Mouse (Mus musculus): ENCODE measurements at regions not wholly inside any gene's neighbourhood (a gene's known extent, or its start where the extent isn't known, plus 50 kb on each side); places are given as distances from the start of the nearest gene placed in this dataset.

DNA sequence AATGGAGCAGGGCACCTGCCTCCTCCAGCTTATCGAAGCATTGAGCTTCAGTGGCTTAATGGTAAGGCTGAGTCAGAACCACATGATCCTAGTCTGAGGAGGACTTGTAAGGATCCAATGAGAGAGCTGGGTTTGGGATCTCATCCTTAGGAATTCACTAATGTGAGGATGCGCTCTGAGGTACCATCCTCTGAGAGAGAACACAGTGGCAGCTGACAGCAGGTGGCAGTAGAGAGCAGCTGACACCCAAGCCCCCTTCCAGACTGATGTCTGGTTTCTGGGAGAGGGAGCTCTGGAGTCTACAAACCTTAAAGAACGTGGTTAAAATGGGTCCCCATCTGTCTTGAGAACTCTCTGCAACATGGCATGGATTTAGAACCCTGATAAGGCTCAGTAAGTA is 137.8 kb downstream of the B3glct start:
- DNase-seq (ENCODE audit: low spot score) (peak; percentile 40), ATAC-seq (ENCODE audit: low FRiP score, low TSS enrichment) (no peak)
- TF ChIP-seq EP300 (optimal IDR thresholded peaks at IDR 0.05) (no peak), CTCF (IDR thresholded peaks at IDR 0.05; ENCODE audit: low read depth) (peak; percentile 85)
- 28% methylated on average over 3 of the region's 3 CpGs for WGBS
- Histone ChIP-seq H3K9ac (ENCODE audit: low read length) (no peak overlapping the region), H3K4me3 (ENCODE audit: low read depth, low read length) (no peak overlapping the region), H3K9me3 (ENCODE audit: control insufficient read depth, low read length) (no peaks in the 10 kb centered on the region), H3K36me3 (ENCODE audit: control insufficient read depth, insufficient read depth, low read length) (no peaks in the 10 kb centered on the region), H3K27me3 (ENCODE audit: control insufficient read depth, insufficient read depth, low read length) (no peaks in the 10 kb centered on the region), H3K27ac (replicated peaks) (no peak overlapping the region), H3K4me1 (replicated peaks; ENCODE audit: control insufficient read depth, insufficient read depth) (no peaks in the 10 kb centered on the region), H3K4me2 (replicated peaks; ENCODE audit: low read depth) (no peak overlapping the region)

DNA sequence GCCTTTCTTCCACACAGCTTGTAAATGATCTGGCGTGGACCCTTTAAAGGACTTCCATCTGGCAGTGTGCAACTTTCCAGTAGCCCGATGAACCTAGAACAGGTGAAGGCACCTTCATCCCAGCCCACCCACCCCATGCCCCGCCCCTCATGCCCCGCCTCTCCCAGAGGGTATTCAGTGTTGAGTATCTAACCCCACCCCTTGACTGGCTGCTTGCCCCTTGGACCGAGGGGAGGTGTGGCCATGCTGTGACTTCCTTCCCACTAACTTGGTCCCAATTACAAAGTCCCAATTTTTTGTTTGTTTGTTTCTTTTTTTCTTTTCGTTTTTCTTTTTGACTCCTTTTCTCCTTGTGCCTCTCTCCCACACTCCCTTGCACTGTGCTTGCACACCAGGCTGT is 140.8 kb downstream of the B3glct start:
- no peak overlapping the region for H3K4me2 ChIP-seq (replicated peaks; ENCODE audit: low read depth)
- no peak for DNase-seq (ENCODE audit: low spot score)
- no peak overlapping the region for H3K9ac ChIP-seq (ENCODE audit: low read length)
- H3K27me3 ChIP-seq (ENCODE audit: control insufficient read depth, insufficient read depth, low read length): no peaks in the 10 kb centered on the region
- ATAC-seq (ENCODE audit: low FRiP score, low TSS enrichment): no peak
- TF ChIP-seq CTCF (IDR thresholded peaks at IDR 0.05; ENCODE audit: low read depth) (no peak), EP300 (optimal IDR thresholded peaks at IDR 0.05) (no peak)
- no peaks in the 10 kb centered on the region for H3K4me1 ChIP-seq (replicated peaks; ENCODE audit: control insufficient read depth, insufficient read depth)
- no peak overlapping the region for H3K4me3 ChIP-seq (ENCODE audit: low read depth, low read length)
- no peak overlapping the region for H3K27ac ChIP-seq (replicated peaks)
- 45% methylated on average over 6 of the region's 6 CpGs for WGBS
- H3K9me3 ChIP-seq (ENCODE audit: control insufficient read depth, low read length): no peaks in the 10 kb centered on the region
- no peaks in the 10 kb centered on the region for H3K36me3 ChIP-seq (ENCODE audit: control insufficient read depth, insufficient read depth, low read length)

DNA sequence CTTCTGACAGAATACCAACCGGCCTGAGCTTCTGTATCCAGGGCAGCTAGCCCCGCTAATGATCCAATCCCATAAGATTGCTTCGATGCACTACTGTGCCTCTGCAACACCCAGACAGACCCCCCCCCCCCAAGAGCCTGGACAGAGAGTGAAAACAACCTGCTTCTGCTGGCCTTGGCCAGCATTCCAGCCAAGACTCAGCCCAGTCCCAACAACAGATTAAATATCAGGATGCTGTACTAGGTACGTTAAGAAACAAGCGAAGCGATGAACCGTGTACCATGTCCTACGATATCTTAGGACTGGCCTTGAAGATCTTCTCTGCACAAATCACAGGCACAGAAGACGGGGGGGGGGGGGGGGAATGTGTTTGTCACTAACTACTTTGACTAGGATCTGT is 145.8 kb downstream of the B3glct start:
- TF ChIP-seq CTCF (IDR thresholded peaks at IDR 0.05; ENCODE audit: low read depth) (no peak), EP300 (optimal IDR thresholded peaks at IDR 0.05) (no peak)
- H3K4me1 ChIP-seq (replicated peaks; ENCODE audit: control insufficient read depth, insufficient read depth): no peaks in the 10 kb centered on the region
- 89% methylated on average over 9 of the region's 9 CpGs for WGBS
- H3K9ac ChIP-seq (ENCODE audit: low read length): no peak overlapping the region
- H3K9me3 ChIP-seq (ENCODE audit: control insufficient read depth, low read length): no peaks in the 10 kb centered on the region
- ATAC-seq (ENCODE audit: low FRiP score, low TSS enrichment) (no peak), DNase-seq (ENCODE audit: low spot score) (no peak)
- H3K4me3 ChIP-seq (ENCODE audit: low read depth, low read length): no peak overlapping the region
- no peaks in the 10 kb centered on the region for H3K36me3 ChIP-seq (ENCODE audit: control insufficient read depth, insufficient read depth, low read length)
- no peaks in the 10 kb centered on the region for H3K27me3 ChIP-seq (ENCODE audit: control insufficient read depth, insufficient read depth, low read length)
- H3K27ac ChIP-seq (replicated peaks): no peak overlapping the region
- no peak overlapping the region for H3K4me2 ChIP-seq (replicated peaks; ENCODE audit: low read depth)

DNA sequence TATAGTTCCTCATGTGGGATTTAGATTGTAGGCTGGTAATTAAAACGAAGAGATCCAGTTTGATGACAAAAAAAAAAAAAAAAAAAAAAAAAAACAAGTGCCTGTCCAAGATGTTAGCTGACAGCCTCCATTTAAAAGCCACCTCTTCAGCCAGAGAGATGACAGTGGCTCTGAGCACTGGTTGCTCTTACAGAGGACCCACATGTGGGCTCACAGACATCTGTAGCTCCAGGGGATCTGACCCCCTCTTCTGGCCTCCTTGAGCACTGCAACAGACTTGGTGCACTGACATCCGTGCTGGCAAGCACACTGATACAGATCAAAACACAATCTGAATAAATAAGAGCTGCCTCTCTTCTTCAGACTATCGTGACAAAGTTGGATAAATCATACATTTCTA is 149.6 kb downstream of the B3glct start:
- Histone ChIP-seq H3K9ac (ENCODE audit: low read length) (no peak overlapping the region), H3K9me3 (ENCODE audit: control insufficient read depth, low read length) (no peaks in the 10 kb centered on the region), H3K4me3 (ENCODE audit: low read depth, low read length) (no peak overlapping the region), H3K4me1 (replicated peaks; ENCODE audit: control insufficient read depth, insufficient read depth) (no peaks in the 10 kb centered on the region), H3K27ac (replicated peaks) (no peak overlapping the region), H3K27me3 (ENCODE audit: control insufficient read depth, insufficient read depth, low read length) (no peaks in the 10 kb centered on the region), H3K4me2 (replicated peaks; ENCODE audit: low read depth) (no peak overlapping the region), H3K36me3 (ENCODE audit: control insufficient read depth, insufficient read depth, low read length) (no peaks in the 10 kb centered on the region)
- ATAC-seq (ENCODE audit: low FRiP score, low TSS enrichment): no peak
- TF ChIP-seq EP300 (optimal IDR thresholded peaks at IDR 0.05) (no peak), CTCF (IDR thresholded peaks at IDR 0.05; ENCODE audit: low read depth) (no peak)
- no peak for DNase-seq (ENCODE audit: low spot score)
- WGBS: 48% methylated on average over 3 of the region's 3 CpGs

DNA sequence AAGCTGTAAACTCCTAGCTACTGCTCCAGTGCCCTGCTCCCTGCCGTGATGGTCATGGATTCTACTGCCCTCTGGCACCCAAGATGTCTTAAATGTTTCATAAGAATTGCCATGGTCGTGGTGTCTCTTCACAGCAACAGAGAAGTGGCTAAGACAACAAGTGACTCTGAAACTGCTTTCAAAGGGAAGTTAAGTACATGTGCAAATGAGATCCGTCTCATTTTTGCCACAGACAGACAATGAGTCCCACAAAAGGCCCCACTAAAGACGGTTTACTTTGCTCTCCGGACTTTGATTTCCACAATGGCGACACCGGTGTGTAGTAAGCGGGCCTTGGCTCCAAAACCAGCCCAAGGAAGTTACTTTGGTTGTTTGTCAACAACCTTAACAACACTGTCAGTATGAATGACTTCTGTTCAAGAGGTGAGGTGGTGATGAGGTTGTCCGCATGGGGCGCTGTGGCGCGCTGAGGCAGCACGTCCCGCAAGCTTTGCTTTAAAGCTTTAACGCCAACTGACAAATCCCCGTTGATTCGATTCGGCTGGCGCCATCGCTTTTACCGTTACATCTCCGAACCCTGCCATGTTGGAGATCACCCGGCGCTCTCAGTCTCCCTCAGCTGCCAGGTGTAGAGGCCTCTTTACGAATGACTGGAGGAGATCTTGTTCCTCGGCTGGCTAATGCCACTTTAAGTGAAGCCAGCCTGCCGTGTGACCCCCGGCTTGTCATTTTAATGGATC is 153.3 kb downstream of the B3glct start:
- Histone ChIP-seq H3K4me2 (replicated peaks; ENCODE audit: low read depth) (peak overlapping the region; percentile 53), H3K27me3 (ENCODE audit: control insufficient read depth, insufficient read depth, low read length) (no peaks in the 10 kb centered on the region), H3K27ac (replicated peaks) (no peak overlapping the region), H3K4me1 (replicated peaks; ENCODE audit: control insufficient read depth, insufficient read depth) (no peaks in the 10 kb centered on the region), H3K36me3 (ENCODE audit: control insufficient read depth, insufficient read depth, low read length) (no peaks in the 10 kb centered on the region), H3K4me3 (ENCODE audit: low read depth, low read length) (peak overlapping the region; percentile 28), H3K9me3 (ENCODE audit: control insufficient read depth, low read length) (no peaks in the 10 kb centered on the region), H3K9ac (ENCODE audit: low read length) (no peak overlapping the region)
- peak; percentile 73 for DNase-seq (ENCODE audit: low spot score)
- TF ChIP-seq EP300 (optimal IDR thresholded peaks at IDR 0.05): no peak
- TF ChIP-seq CTCF (IDR thresholded peaks at IDR 0.05; ENCODE audit: low read depth): peak; percentile 85
- 5% methylated on average over 28 of the region's 28 CpGs for WGBS
- no peak for ATAC-seq (ENCODE audit: low FRiP score, low TSS enrichment)

DNA sequence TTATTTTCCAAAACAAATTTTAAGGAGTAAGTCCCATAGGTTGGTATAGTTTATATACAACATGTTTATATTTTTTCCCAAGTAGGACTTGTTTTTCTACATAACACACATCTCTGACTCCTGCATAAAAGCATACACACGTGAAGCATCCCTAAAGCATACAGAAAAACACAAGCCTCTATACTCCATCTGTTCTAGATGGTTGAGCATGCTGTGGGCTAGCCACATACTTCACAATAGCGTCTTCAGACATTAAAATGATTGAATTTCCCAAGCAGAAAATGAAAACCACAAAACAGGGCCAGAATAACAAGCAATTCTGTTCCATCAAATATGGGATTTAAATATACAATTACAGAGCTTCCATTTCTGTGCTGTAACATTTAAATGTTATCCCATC is 159.3 kb downstream of the B3glct start:
- WGBS: 59% methylated on average over 2 of the region's 2 CpGs
- Histone ChIP-seq H3K9ac (ENCODE audit: low read length) (no peak overlapping the region), H3K4me1 (replicated peaks; ENCODE audit: control insufficient read depth, insufficient read depth) (no peaks in the 10 kb centered on the region), H3K27me3 (ENCODE audit: control insufficient read depth, insufficient read depth, low read length) (no peaks in the 10 kb centered on the region; the same call in 1 of the 2 replicates), H3K27ac (replicated peaks) (no peak overlapping the region), H3K9me3 (ENCODE audit: control insufficient read depth, low read length) (no peaks in the 10 kb centered on the region), H3K4me2 (replicated peaks; ENCODE audit: low read depth) (no peak overlapping the region), H3K36me3 (ENCODE audit: control insufficient read depth, insufficient read depth, low read length) (no peaks in the 10 kb centered on the region), H3K4me3 (ENCODE audit: low read depth, low read length) (no peak overlapping the region)
- DNase-seq (ENCODE audit: low spot score): no peak
- no peak for TF ChIP-seq CTCF (IDR thresholded peaks at IDR 0.05; ENCODE audit: low read depth)
- TF ChIP-seq EP300 (optimal IDR thresholded peaks at IDR 0.05): no peak
- no peak for ATAC-seq (ENCODE audit: low FRiP score, low TSS enrichment)
